Mouse (Mus musculus) heart, adult 2 months (tissue): ENCODE measurements around the gene 2010109A12Rik.

ENCODE experiments used
- CTCF ChIP-seq: fragments of 200-600 bp; IDR thresholded peaks from 2 replicates; pipeline ENCODE4 v1.8.1; 2022; ENCODE audit warnings: antibody characterized with exemption, mild to moderate bottlenecking, moderate library complexity
- POLR2A ChIP-seq: fragments of 200-500 bp; IDR thresholded peaks from 2 replicates; pipeline ENCODE4 v1.6.1; 2011; ENCODE audit warnings: mild to moderate bottlenecking, low read depth, low read length, control low read depth; ENCODE audit not compliant: insufficient read depth

DNA sequence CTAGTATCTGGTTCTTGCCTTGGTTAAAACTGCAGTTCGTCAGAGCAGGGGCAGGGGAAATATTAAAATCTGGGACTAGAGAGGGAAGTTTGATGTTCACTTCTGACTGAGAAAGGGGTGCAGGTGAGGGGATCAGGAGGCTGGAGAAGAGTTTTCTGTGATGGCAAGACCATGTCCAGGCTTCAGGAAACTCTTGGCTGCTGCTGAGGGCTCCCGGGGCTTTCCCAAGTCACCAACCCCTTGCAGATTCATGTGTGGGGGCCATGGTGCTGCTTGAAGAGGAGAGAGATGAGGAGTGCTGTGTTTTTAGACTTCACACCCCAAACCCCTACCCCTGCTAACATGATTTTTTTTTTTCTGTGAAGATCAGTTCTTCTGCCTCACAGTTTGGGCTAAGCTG, 28.3 kb downstream of the 2010109A12Rik start:
- TF ChIP-seq CTCF (no peak), POLR2A (no peak)
